Comparison of ENCODE assay signal across 8 mouse cellular contexts in the genomic region with DNA sequence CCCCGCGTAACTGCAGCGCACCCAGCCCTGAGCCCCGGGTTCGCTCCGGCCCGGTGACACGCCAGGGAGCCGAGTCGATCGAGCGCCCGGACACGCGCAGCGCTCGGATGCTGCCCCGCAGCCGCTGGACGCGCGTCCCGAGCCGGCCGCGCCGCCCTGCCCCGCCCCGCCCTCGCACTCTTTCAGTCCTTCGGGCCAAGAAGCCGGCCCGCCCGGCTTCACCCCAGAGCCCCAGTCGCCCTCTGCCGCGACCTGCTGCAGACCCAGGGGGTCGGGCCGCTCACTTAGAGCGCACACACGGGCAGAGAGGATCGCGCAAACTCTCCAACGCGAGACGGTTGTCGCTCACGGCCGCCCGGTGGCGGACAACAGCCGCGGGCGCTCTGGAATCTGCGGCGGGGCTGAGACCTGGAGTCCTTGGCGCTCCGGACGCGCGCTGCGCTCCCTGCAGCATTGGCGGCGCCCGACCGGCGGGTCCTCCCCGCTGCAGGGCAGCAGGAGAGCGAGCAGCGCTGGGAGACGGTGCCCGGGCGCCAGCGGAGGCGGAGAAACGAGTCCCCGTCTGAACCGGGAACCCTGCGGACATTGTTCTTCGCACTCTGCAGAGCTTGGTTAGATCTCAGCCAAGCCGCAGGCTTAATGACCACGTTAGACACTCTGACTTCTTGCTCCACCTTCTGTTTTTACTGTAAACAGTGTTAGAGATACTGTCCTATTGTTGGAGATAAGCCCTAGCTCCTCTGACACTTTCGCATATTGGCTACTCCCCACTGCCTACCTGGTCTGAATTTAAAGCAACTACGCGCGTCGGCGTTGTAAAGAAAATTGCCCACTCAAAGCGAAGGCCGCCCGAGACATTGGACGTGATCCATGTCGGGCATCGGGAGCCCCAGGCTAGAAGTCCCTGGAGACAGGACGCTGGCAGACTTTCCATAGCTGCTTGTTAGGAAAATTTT.
DNase-seq lines count a peak whose midpoint lies in the region; ATAC-seq and TF ChIP-seq lines count a peak whose summit lies in the region.

No protein-coding gene starts in this region.

- peak; percentile 33 for ATAC-seq in heart, embryonic 12.5 days (ENCODE audit: insufficient number of reproducible peaks, low FRiP score)
- peak; percentile 50 for ATAC-seq in kidney, postnatal 0 days (replicated peaks; ENCODE audit: low FRiP score, low read depth)
- ATAC-seq in liver, embryonic 13.5 days (ENCODE audit: low read depth): peak; percentile 18
- peak; percentile 59 for ATAC-seq in stomach, postnatal 0 days (ENCODE audit: low FRiP score, low TSS enrichment)

- peak overlapping the region; percentile 85 for H3K4me3 ChIP-seq in heart, embryonic 12.5 days
- peak overlapping the region; percentile 99 for H3K4me3 ChIP-seq in kidney, postnatal 0 days (replicated peaks; ENCODE audit: low read depth, low read length)
- H3K4me3 ChIP-seq in liver, embryonic 13.5 days (replicated peaks): peak overlapping the region; percentile 71
- H3K4me3 ChIP-seq in stomach, postnatal 0 days (ENCODE audit: low read depth, low read length): peak overlapping the region; percentile 93

- peak; percentile 47; the same call in 1 of the 2 replicates for TF ChIP-seq CTCF in kidney, postnatal 0 days (IDR thresholded peaks at IDR 0.05; ENCODE audit: low read depth)
- TF ChIP-seq CTCF in stomach, postnatal 0 days (IDR thresholded peaks at IDR 0.05; ENCODE audit: low read depth): peak; percentile 56

- WGBS in heart, embryonic 12.5 days: under 1% methylated on average over 95 of the region's 95 CpGs
- under 1% methylated on average over 91 of the region's 95 CpGs for WGBS in kidney, postnatal 0 days
- under 1% methylated on average over 90 of the region's 95 CpGs for WGBS in liver, embryonic 13.5 days (ENCODE audit: insufficient replicate concordance)
- WGBS in stomach, postnatal 0 days: under 1% methylated on average over 88 of the region's 95 CpGs

- peak overlapping the region; percentile 82 for H3K4me2 ChIP-seq in heart, embryonic 12.5 days
- peak overlapping the region; percentile 85 for H3K4me2 ChIP-seq in kidney, postnatal 0 days (ENCODE audit: low read length)
- H3K4me2 ChIP-seq in liver, embryonic 13.5 days: peak overlapping the region; percentile 95
- H3K4me2 ChIP-seq in stomach, postnatal 0 days (replicated peaks; ENCODE audit: low read depth): peak overlapping the region; percentile 71

- H3K27ac ChIP-seq in heart, embryonic 12.5 days (ENCODE audit: poor library complexity, severe bottlenecking): peak overlapping the region; percentile 89
- peak overlapping the region; percentile 99 for H3K27ac ChIP-seq in kidney, postnatal 0 days
- peak overlapping the region; percentile 78 for H3K27ac ChIP-seq in liver, embryonic 13.5 days
- H3K27ac ChIP-seq in stomach, postnatal 0 days (replicated peaks): peak overlapping the region; percentile 99

- no peaks in the 10 kb centered on the region for H3K36me3 ChIP-seq in heart, embryonic 12.5 days
- H3K36me3 ChIP-seq in kidney, postnatal 0 days (ENCODE audit: insufficient read depth, low read length): no peaks in the 10 kb centered on the region
- H3K36me3 ChIP-seq in liver, embryonic 13.5 days: no peaks in the 10 kb centered on the region
- no peaks in the 10 kb centered on the region for H3K36me3 ChIP-seq in stomach, postnatal 0 days (ENCODE audit: control insufficient read depth, insufficient read depth, low read length)

- peaks cover 25% of the 10 kb centered on the region for H3K27me3 ChIP-seq in heart, embryonic 12.5 days (replicated peaks)
- no peaks in the 10 kb centered on the region for H3K27me3 ChIP-seq in kidney, postnatal 0 days (ENCODE audit: insufficient read depth, low read length)
- peaks cover 87% of the 10 kb centered on the region for H3K27me3 ChIP-seq in liver, embryonic 13.5 days
- no peaks in the 10 kb centered on the region for H3K27me3 ChIP-seq in stomach, postnatal 0 days (ENCODE audit: control insufficient read depth, insufficient read depth, low read length)

- H3K9ac ChIP-seq in heart, embryonic 12.5 days: peak overlapping the region; percentile 70
- peak overlapping the region; percentile 89 for H3K9ac ChIP-seq in kidney, postnatal 0 days (ENCODE audit: low read depth, low read length)
- H3K9ac ChIP-seq in liver, embryonic 13.5 days: peak overlapping the region; percentile 65
- H3K9ac ChIP-seq in stomach, postnatal 0 days (ENCODE audit: low read length): peak overlapping the region; percentile 86

- no peak for TF ChIP-seq EP300 in stomach, postnatal 0 days (optimal IDR thresholded peaks at IDR 0.05)

- H3K9me3 ChIP-seq in heart, embryonic 12.5 days (replicated peaks): no peaks in the 10 kb centered on the region
- no peaks in the 10 kb centered on the region for H3K9me3 ChIP-seq in kidney, postnatal 0 days (replicated peaks; ENCODE audit: low read length)
- H3K9me3 ChIP-seq in liver, embryonic 13.5 days (replicated peaks): no peaks in the 10 kb centered on the region
- H3K9me3 ChIP-seq in stomach, postnatal 0 days (ENCODE audit: control insufficient read depth, low read length): no peaks in the 10 kb centered on the region

- H3K4me1 ChIP-seq in heart, embryonic 12.5 days (replicated peaks): peaks cover 16% of the 10 kb centered on the region
- no peaks in the 10 kb centered on the region for H3K4me1 ChIP-seq in kidney, postnatal 0 days (replicated peaks; ENCODE audit: insufficient read depth, low read length)
- H3K4me1 ChIP-seq in liver, embryonic 13.5 days (replicated peaks): peaks cover 27% of the 10 kb centered on the region
- H3K4me1 ChIP-seq in stomach, postnatal 0 days (replicated peaks; ENCODE audit: control insufficient read depth, insufficient read depth): no peaks in the 10 kb centered on the region

- peak; percentile 64 for DNase-seq in 416B (ENCODE audit: low read depth)
- peak; percentile 39 to 48 for DNase-seq in adrenal gland, postnatal 4 days (ENCODE audit: low spot score in 2 of 2)
- peak; percentile 16 for DNase-seq in fat pad, adult 2 months (ENCODE audit: extremely low read depth, low read depth, low spot score)
- peak; percentile 82 for DNase-seq in kidney, postnatal 0 days (ENCODE audit: low spot score)
- peak; percentile 28 for DNase-seq in liver, embryonic 13.5 days
- peak; percentile 72 for DNase-seq in naive thymus-derived CD4-positive, alpha-beta T cell, adult 2 months (ENCODE audit: low read depth)
- peak; percentile 86 for DNase-seq in stomach, postnatal 0 days (ENCODE audit: low spot score)

Comparison
In these comparisons a context has a peak if more than half of its experiments do, and no peak if none do; other contexts are left out.
1. Peak in every context shown above with its lines: DNase-seq, ATAC-seq, H3K4me3 ChIP-seq and H3K27ac ChIP-seq.
2. DNase-seq: peak in every context shown above with its lines; median percentile 86 in stomach, postnatal 0 days; 82 in kidney, postnatal 0 days; 72 in naive thymus-derived CD4-positive, alpha-beta T cell, adult 2 months; 64 in 416B; 44 in adrenal gland, postnatal 4 days; 28 in liver, embryonic 13.5 days; 16 in fat pad, adult 2 months.